Mouse (Mus musculus) liver, adult (tissue): ENCODE results near the gene Zc3h10.

ENCODE experiments used
- GATA4 ChIP-seq: IDR thresholded peaks from 2 replicates; pipeline ENCODE4 v1.6.1; 2014; ENCODE audit warnings: mild to moderate bottlenecking, low read length; ENCODE audit not compliant: insufficient replicate concordance

Zc3h10 gene

GRCm38 (mm10) chr10:128509203-128509602, 38.4 kb downstream of the Zc3h10 start:
- TF ChIP-seq GATA4, result no peak

- TF ChIP-seq GATA4, result no peak
Measured at GRCm38 (mm10) chr10:128508260-128508659, 39.3 kb downstream of the Zc3h10 start.

GRCm38 (mm10) chr10:128505974-128506373, 41.6 kb downstream of the Zc3h10 start:
- no peak for TF ChIP-seq GATA4

- no peak for TF ChIP-seq GATA4
Measured at GRCm38 (mm10) chr10:128504641-128505370, 42.8 kb downstream of the Zc3h10 start.

GRCm38 (mm10) chr10:128504012-128504411, 43.6 kb downstream of the Zc3h10 start:
- TF ChIP-seq GATA4, result no peak

GRCm38 (mm10) chr10:128503532-128503931, 44.0 kb downstream of the Zc3h10 start:
- no peak for TF ChIP-seq GATA4

- peak; percentile 82; the same call in 1 of the 2 replicates for TF ChIP-seq GATA4
Measured at GRCm38 (mm10) chr10:128502341-128502740, 45.2 kb downstream of the Zc3h10 start.

- TF ChIP-seq GATA4, result no peak
Measured at GRCm38 (mm10) chr10:128499116-128499671, 48.4 kb downstream of the Zc3h10 start.

GRCm38 (mm10) chr10:128498590-128498989, 49.0 kb downstream of the Zc3h10 start, which contains the start of gene Myl6b:
Myl6b (minus strand) TSS chr10:128498685.
- TF ChIP-seq GATA4, result peak; percentile 21; the same call in 1 of the 2 replicates

GRCm38 (mm10) chr10:128497134-128497737, 50.3 kb downstream of the Zc3h10 start:
- no peak for TF ChIP-seq GATA4

GRCm38 (mm10) chr10:128496509-128497077, 51.0 kb downstream of the Zc3h10 start:
- TF ChIP-seq GATA4, result no peak

- TF ChIP-seq GATA4, result no peak
Measured at GRCm38 (mm10) chr10:128495903-128496302, 51.7 kb downstream of the Zc3h10 start.

- TF ChIP-seq GATA4, result no peak
Measured at GRCm38 (mm10) chr10:128495270-128495669, 52.3 kb downstream of the Zc3h10 start.

- TF ChIP-seq GATA4, result no peak
Measured at GRCm38 (mm10) chr10:128494667-128495245, 52.8 kb downstream of the Zc3h10 start.

GRCm38 (mm10) chr10:128493695-128494666, 53.6 kb downstream of the Zc3h10 start, which contains the start of gene Myl6:
Myl6 (minus strand) TSS chr10:128494145.
- no peak for TF ChIP-seq GATA4

GRCm38 (mm10) chr10:128493319-128493694, 54.3 kb downstream of the Zc3h10 start:
- TF ChIP-seq GATA4, result no peak
